Mouse (Mus musculus) limb, embryonic 14.5 days (tissue): ENCODE data around the gene AI413582. TPM values are rescaled to one million over a fixed set of nuclear protein-coding genes. Genes with fewer than 3 reads are reported as not detected.
A peak's percentile ranks its signal among the peaks of the same experiment; 100 is the strongest.

Experiments used
- ATAC-seq: fragments of 200-750 bp; cut with Nextera tagmentation; 2 replicates; pipeline ENCODE4 v1.8.0; 2017; ENCODE audit warnings: low read depth, moderate number of reproducible peaks, moderate TSS enrichment; ENCODE audit not compliant: low FRiP score
- DNase-seq: peaks from one replicate; pipeline ENCODE4 v3.0.0-alpha.2; 2015; ENCODE audit warnings: low spot score
- H3K27ac ChIP-seq: fragments of 300-500 bp; sonication (generic); replicated peaks from 2 replicates; pipeline ENCODE4 v1.5.1; 2014; ENCODE audit warnings: low read depth, mild to moderate bottlenecking, low read length, moderate library complexity, mixed read lengths
- H3K27me3 ChIP-seq: fragments of 300-500 bp; sonication (generic); 2 replicates; pipeline ENCODE4 v1.6.1; 2014; ENCODE audit warnings: low read length, mixed read lengths; ENCODE audit not compliant: control insufficient read depth, insufficient read depth
- H3K36me3 ChIP-seq: fragments of 300-500 bp; sonication (generic); 2 replicates; pipeline ENCODE4 v1.6.1; 2014; ENCODE audit warnings: mild to moderate bottlenecking, low read length, moderate library complexity, mixed read lengths; ENCODE audit not compliant: control insufficient read depth, insufficient read depth
- H3K4me1 ChIP-seq: fragments of 300-500 bp; sonication (generic); 2 replicates; pipeline ENCODE4 v1.6.1; 2014; ENCODE audit warnings: antibody characterized with exemption, low read length, mixed read lengths; ENCODE audit not compliant: control insufficient read depth, insufficient read depth
- H3K4me2 ChIP-seq: fragments of 300-500 bp; sonication (generic); replicated peaks from 2 replicates; pipeline ENCODE4 v1.6.1; 2014; ENCODE audit warnings: low read depth, mild to moderate bottlenecking, low read length, moderate library complexity; ENCODE audit not compliant: severe bottlenecking
- H3K4me3 ChIP-seq: fragments of 300-500 bp; sonication (generic); replicated peaks from 2 replicates; pipeline ENCODE4 v1.5.1; 2014; ENCODE audit warnings: low read length
- H3K9ac ChIP-seq: fragments of 300-500 bp; sonication (generic); 2 replicates; pipeline ENCODE4 v1.6.1; 2014; ENCODE audit warnings: mild to moderate bottlenecking, low read depth, low read length, moderate library complexity; ENCODE audit not compliant: severe bottlenecking
- H3K9me3 ChIP-seq: fragments of 300-500 bp; sonication (generic); 2 replicates; pipeline ENCODE4 v1.6.1; 2016; ENCODE audit warnings: low read length; ENCODE audit not compliant: control insufficient read depth
- POLR2A ChIP-seq: fragments of 200-500 bp; IDR thresholded peaks from 2 replicates; pipeline ENCODE4 v1.8.0; 2012; ENCODE audit warnings: inconsistent platforms, mild to moderate bottlenecking, moderate library complexity, borderline replicate concordance; ENCODE audit not compliant: insufficient read depth, insufficient read length; ENCODE audit errors: extremely low read depth
- WGBS: fragments of 180-500 bp; shearing (Covaris S2); extraction: QIAGEN DNeasy Blood & Tissue Kit; methylation state at CpG from one replicate; pipeline ENCODE4 v1.1.7; 2014; 5-methylcytosine and 5-hydroxymethylcytosine counted together
- polyA plus RNA-seq, 2 experiments: library from polyadenylated mRNA; depleted of rRNA in 1 of 2; stranded (reverse) in 1 of 2; unstranded in 1 of 2; fragments of >200 nt; fragmentation: Nextera tagmentation in 1 of 2; extraction: Ambion mirVana in 1 of 2; gene quantifications; 2 replicates each; pipeline versions ENCODE4 v1.2.1 to v1.2.3; 2012 to 2014

The AI413582 gene
- polyA plus RNA-seq, 2 experiments = 24.1 to 31.9 TPM

GRCm38 (mm10) chr17:27578487-27578886, 12.9 kb upstream of the AI413582 start:
- WGBS = 98% methylated on average over 10 of the region's 10 CpGs
- no peak for DNase-seq

GRCm38 (mm10) chr17:27577468-27577867, 11.9 kb upstream of the AI413582 start:
- Histone ChIP-seq H3K9me3 (no peaks in the 10 kb centered on the region), H3K36me3 (peaks cover 64% of the 10 kb centered on the region), H3K4me2 (no peak overlapping the region), H3K4me1 (peaks cover 3% of the 10 kb centered on the region; the same call in 1 of the 2 replicates), H3K9ac (no peak overlapping the region), H3K4me3 (no peak overlapping the region), H3K27me3 (no peaks in the 10 kb centered on the region), H3K27ac (no peak overlapping the region)
- ATAC-seq (no peak), DNase-seq (no peak)
- 70% methylated on average over 6 of the region's 6 CpGs for WGBS
- TF ChIP-seq POLR2A = no peak

More at GRCm38 (mm10) chr17:27578487-27578886, 12.9 kb upstream of the AI413582 start:
- Histone ChIP-seq H3K27me3 (no peaks in the 10 kb centered on the region), H3K4me1 (peaks cover 3% of the 10 kb centered on the region; the same call in 1 of the 2 replicates), H3K27ac (no peak overlapping the region), H3K36me3 (peaks cover 73% of the 10 kb centered on the region), H3K4me2 (no peak overlapping the region), H3K4me3 (no peak overlapping the region), H3K9ac (no peak overlapping the region), H3K9me3 (no peaks in the 10 kb centered on the region)
- no peak for ATAC-seq
- TF ChIP-seq POLR2A = no peak

- H3K9me3 ChIP-seq = no peaks in the 10 kb centered on the region
- 79% methylated on average over 7 of the region's 7 CpGs for WGBS
- peaks cover 3% of the 10 kb centered on the region; the same call in 1 of the 2 replicates for H3K4me1 ChIP-seq
- H3K4me2 ChIP-seq = no peak overlapping the region
- H3K27ac ChIP-seq = no peak overlapping the region
- H3K36me3 ChIP-seq = peaks cover 51% of the 10 kb centered on the region
- no peak for DNase-seq
- ATAC-seq = no peak
- no peak for TF ChIP-seq POLR2A
- H3K9ac ChIP-seq = no peak overlapping the region
- H3K27me3 ChIP-seq = no peaks in the 10 kb centered on the region
- no peak overlapping the region for H3K4me3 ChIP-seq
Observed at GRCm38 (mm10) chr17:27576056-27576455, 10.5 kb upstream of the AI413582 start.

- Histone ChIP-seq H3K4me1 (peaks cover 3% of the 10 kb centered on the region; the same call in 1 of the 2 replicates), H3K4me2 (no peak overlapping the region), H3K36me3 (peaks cover 43% of the 10 kb centered on the region), H3K4me3 (no peak overlapping the region), H3K27me3 (no peaks in the 10 kb centered on the region), H3K9me3 (no peaks in the 10 kb centered on the region), H3K9ac (no peak overlapping the region), H3K27ac (no peak overlapping the region)
- WGBS = 35% methylated on average over 10 of the region's 10 CpGs
- DNase-seq = no peak
- ATAC-seq = no peak
- no peak for TF ChIP-seq POLR2A
Observed at GRCm38 (mm10) chr17:27575116-27575776, 9.7 kb upstream of the AI413582 start.

- Histone ChIP-seq H3K27ac (0 out of 2 replicates have a peak overlapping the region, but pooled peaks have one; percentile 38), H3K36me3 (peaks cover 36% of the 10 kb centered on the region), H3K4me2 (no peak overlapping the region), H3K9me3 (no peaks in the 10 kb centered on the region), H3K9ac (no peak overlapping the region), H3K4me1 (peaks cover 3% of the 10 kb centered on the region; the same call in 1 of the 2 replicates), H3K27me3 (no peaks in the 10 kb centered on the region), H3K4me3 (no peak overlapping the region)
- WGBS = 90% methylated on average over 16 of the region's 16 CpGs
- no peak for TF ChIP-seq POLR2A
- ATAC-seq (no peak), DNase-seq (no peak)
Observed at GRCm38 (mm10) chr17:27574470-27575115, 9.0 kb upstream of the AI413582 start.
